Mouse (Mus musculus): ENCODE measurements around the gene Ptpa. TPM values are rescaled to one million over a fixed set of nuclear protein-coding genes. Genes with fewer than 3 reads are reported as not detected.
A peak's percentile ranks its signal among the peaks of the same experiment; 100 is the strongest.

Ptpa gene
- total RNA-seq (2017), result 37.4 and 47.8 TPM in 2 replicates

GRCm38 (mm10) chr2:30415936-30416648 is at the start of gene Ptpa:
Ptpa (plus strand) TSS chr2:30416039.
- peak; percentile 54 for ATAC-seq (ENCODE audit: extremely low read depth, insufficient number of reproducible peaks, low FRiP score, poor library complexity, severe bottlenecking)

- no peak for ATAC-seq (ENCODE audit: extremely low read depth, insufficient number of reproducible peaks, low FRiP score, poor library complexity, severe bottlenecking)
Measured at GRCm38 (mm10) chr2:30366203-30366602, 49.6 kb upstream of the Ptpa start.

GRCm38 (mm10) chr2:30371544-30371943 is 44.3 kb upstream of the Ptpa start:
- no peak for ATAC-seq (ENCODE audit: extremely low read depth, insufficient number of reproducible peaks, low FRiP score, poor library complexity, severe bottlenecking)

GRCm38 (mm10) chr2:30372726-30373125 is 43.1 kb upstream of the Ptpa start:
- ATAC-seq (ENCODE audit: extremely low read depth, insufficient number of reproducible peaks, low FRiP score, poor library complexity, severe bottlenecking), result no peak

- ATAC-seq (ENCODE audit: extremely low read depth, insufficient number of reproducible peaks, low FRiP score, poor library complexity, severe bottlenecking), result no peak
Measured at GRCm38 (mm10) chr2:30375893-30376292, 39.9 kb upstream of the Ptpa start.

- ATAC-seq (ENCODE audit: extremely low read depth, insufficient number of reproducible peaks, low FRiP score, poor library complexity, severe bottlenecking), result no peak
Measured at GRCm38 (mm10) chr2:30377721-30378120, 38.1 kb upstream of the Ptpa start.

GRCm38 (mm10) chr2:30379307-30379706 is 36.5 kb upstream of the Ptpa start:
- no peak for ATAC-seq (ENCODE audit: extremely low read depth, insufficient number of reproducible peaks, low FRiP score, poor library complexity, severe bottlenecking)

- ATAC-seq (ENCODE audit: extremely low read depth, insufficient number of reproducible peaks, low FRiP score, poor library complexity, severe bottlenecking), result no peak
Measured at GRCm38 (mm10) chr2:30380564-30381376, 35.1 kb upstream of the Ptpa start.

- ATAC-seq (ENCODE audit: extremely low read depth, insufficient number of reproducible peaks, low FRiP score, poor library complexity, severe bottlenecking), result no peak
Measured at GRCm38 (mm10) chr2:30381377-30381725, 34.5 kb upstream of the Ptpa start.

GRCm38 (mm10) chr2:30384814-30385213 is 31.0 kb upstream of the Ptpa start:
- ATAC-seq (ENCODE audit: extremely low read depth, insufficient number of reproducible peaks, low FRiP score, poor library complexity, severe bottlenecking), result no peak

- ATAC-seq (ENCODE audit: extremely low read depth, insufficient number of reproducible peaks, low FRiP score, poor library complexity, severe bottlenecking), result no peak
Measured at GRCm38 (mm10) chr2:30385591-30385990, 30.2 kb upstream of the Ptpa start.

GRCm38 (mm10) chr2:30386913-30387312 is 28.9 kb upstream of the Ptpa start:
- ATAC-seq (ENCODE audit: extremely low read depth, insufficient number of reproducible peaks, low FRiP score, poor library complexity, severe bottlenecking), result no peak

- ATAC-seq (ENCODE audit: extremely low read depth, insufficient number of reproducible peaks, low FRiP score, poor library complexity, severe bottlenecking), result no peak
Measured at GRCm38 (mm10) chr2:30389000-30389399, 26.8 kb upstream of the Ptpa start.

GRCm38 (mm10) chr2:30392114-30392576 is 23.7 kb upstream of the Ptpa start, which contains the start of gene Dolpp1:
Dolpp1 (plus strand) TSS chr2:30392254.
- ATAC-seq (ENCODE audit: extremely low read depth, insufficient number of reproducible peaks, low FRiP score, poor library complexity, severe bottlenecking), result peak; percentile 95

- ATAC-seq (ENCODE audit: extremely low read depth, insufficient number of reproducible peaks, low FRiP score, poor library complexity, severe bottlenecking), result no peak
Measured at GRCm38 (mm10) chr2:30392577-30393369, 23.1 kb upstream of the Ptpa start.

- no peak for ATAC-seq (ENCODE audit: extremely low read depth, insufficient number of reproducible peaks, low FRiP score, poor library complexity, severe bottlenecking)
Measured at GRCm38 (mm10) chr2:30393370-30393656, 22.5 kb upstream of the Ptpa start.

GRCm38 (mm10) chr2:30395757-30396156 is 20.1 kb upstream of the Ptpa start:
- no peak for ATAC-seq (ENCODE audit: extremely low read depth, insufficient number of reproducible peaks, low FRiP score, poor library complexity, severe bottlenecking)

- ATAC-seq (ENCODE audit: extremely low read depth, insufficient number of reproducible peaks, low FRiP score, poor library complexity, severe bottlenecking), result no peak
Measured at GRCm38 (mm10) chr2:30396246-30396645, 19.6 kb upstream of the Ptpa start.

- no peak for ATAC-seq (ENCODE audit: extremely low read depth, insufficient number of reproducible peaks, low FRiP score, poor library complexity, severe bottlenecking)
Measured at GRCm38 (mm10) chr2:30397986-30398512, 17.8 kb upstream of the Ptpa start.

Measured in neutrophil, adult 5-6 weeks (primary cell).